Mouse (Mus musculus) spleen, adult 2 months (tissue): ENCODE data around the gene Mup12. TPM values are rescaled to one million over a fixed set of nuclear protein-coding genes. Genes with fewer than 3 reads are reported as not detected.
"Not testable (repeated sequence)": the region's sequence is repeated elsewhere in the genome, so short reads cannot be mapped to it uniquely, and the experiment has no call there.

Experiments
- DNase-seq, 2 experiments: peaks; one replicate each; pipeline versions ENCODE4 v3.0.0 to v3.0.0-alpha.2; 2012 to 2021; ENCODE audit warnings: low spot score in 2 of 2, low read depth in 1 of 2
- H3K27ac ChIP-seq: fragments of 200-500 bp; 2 replicates; pipeline ENCODE4 v1.5.1; 2012; ENCODE audit warnings: low read length, inconsistent platforms; ENCODE audit not compliant: insufficient read depth
- H3K27me3 ChIP-seq: fragments of 200-500 bp; 2 replicates; pipeline ENCODE4 v1.6.1; 2012; ENCODE audit warnings: mild to moderate bottlenecking, moderate library complexity, low read length, inconsistent platforms; ENCODE audit not compliant: control insufficient read depth, insufficient read depth
- H3K36me3 ChIP-seq: fragments of 200-500 bp; 2 replicates; pipeline ENCODE4 v1.6.1; 2012; ENCODE audit warnings: mild to moderate bottlenecking, low read length, inconsistent platforms; ENCODE audit not compliant: control insufficient read depth, insufficient read depth
- H3K4me1 ChIP-seq: fragments of 200-500 bp; 2 replicates; pipeline ENCODE4 v1.6.1; 2011; ENCODE audit warnings: inconsistent platforms; ENCODE audit not compliant: control insufficient read depth, insufficient read depth, insufficient read length
- H3K4me3 ChIP-seq: fragments of 200-500 bp; 2 replicates; pipeline ENCODE4 v1.5.1; 2011; ENCODE audit warnings: mild to moderate bottlenecking, inconsistent platforms; ENCODE audit not compliant: insufficient read depth, insufficient read length; ENCODE audit errors: extremely low read depth
- WGBS: fragments of 180-500 bp; shearing (Covaris S2); methylation state at CpG from one replicate; pipeline ENCODE4 v1.1.7; 2018; 5-methylcytosine and 5-hydroxymethylcytosine counted together
- polyA plus RNA-seq: library from polyadenylated mRNA; depleted of rRNA; stranded (reverse); fragments of >200 nt; gene quantifications from 2 replicates; pipeline ENCODE4 v1.2.3, GENCODE M21; 2012; rRNA removed

Gene Mup12
- polyA plus RNA-seq, result not detected in 2 replicates

- DNase-seq, H3K4me1 ChIP-seq, H3K27ac ChIP-seq, H3K4me3 ChIP-seq, H3K27me3 ChIP-seq, H3K36me3 ChIP-seq: not testable (repeated sequence)
- WGBS, result 87% methylated on average over 3 of the region's 4 CpGs
Observed at GRCm38 (mm10) chr4:60741226-60741625, at the start of gene Mup12. Mup12 (minus strand) TSS chr4:60741326.

Other genes with a start within 250 kb of the Mup12 start
- gene Mup1, start 239.4 kb downstream of the Mup12 start, polyA plus RNA-seq, result not detected in 2 replicates
- not detected in 2 replicates for gene Mup10, start 159.1 kb downstream of the Mup12 start, polyA plus RNA-seq
- gene Mup11, start 78.9 kb downstream of the Mup12 start, polyA plus RNA-seq, result not detected in 2 replicates
- not detected in 2 replicates for gene Mup22, start 80.1 kb upstream of the Mup12 start, polyA plus RNA-seq